Mouse (Mus musculus) brain, embryonic 14.5 days (tissue): ENCODE results near the gene Lrrc32.

Experiments
- CTCF ChIP-seq: fragments of 200-500 bp; IDR thresholded peaks from 2 replicates; pipeline ENCODE4 v1.5.1; 2012; ENCODE audit warnings: inconsistent platforms, mild to moderate bottlenecking, moderate library complexity, borderline replicate concordance; ENCODE audit not compliant: insufficient read depth, insufficient read length; ENCODE audit errors: extremely low read depth
- POLR2A ChIP-seq: fragments of 200-500 bp; IDR thresholded peaks from 2 replicates; pipeline ENCODE4 v1.6.1; 2012; ENCODE audit warnings: mild to moderate bottlenecking, inconsistent platforms, borderline replicate concordance; ENCODE audit not compliant: poor library complexity, insufficient read depth, insufficient read length, severe bottlenecking; ENCODE audit errors: extremely low read depth

GRCm38 (mm10) chr7:98469089-98469488 lies 20.0 kb upstream of the Lrrc32 start:
- TF ChIP-seq CTCF (no peak), POLR2A (no peak)
